Mouse (Mus musculus) kidney, adult 2 months (tissue): ENCODE measurements around the gene Rbms2.

Experiments
- CTCF ChIP-seq: fragments of 200-500 bp; conservative IDR thresholded peaks from 2 replicates; pipeline ENCODE4 v1.5.1; 2011; ENCODE audit warnings: low read depth, mild to moderate bottlenecking, control low read depth, low read length, moderate library complexity, mixed read lengths; ENCODE audit not compliant: insufficient read depth, insufficient read length
- POLR2A ChIP-seq: fragments of 200-500 bp; IDR thresholded peaks from one replicate; pipeline ENCODE4 v1.6.1; 2011; ENCODE audit warnings: low read depth, low read length, control low read depth

DNA sequence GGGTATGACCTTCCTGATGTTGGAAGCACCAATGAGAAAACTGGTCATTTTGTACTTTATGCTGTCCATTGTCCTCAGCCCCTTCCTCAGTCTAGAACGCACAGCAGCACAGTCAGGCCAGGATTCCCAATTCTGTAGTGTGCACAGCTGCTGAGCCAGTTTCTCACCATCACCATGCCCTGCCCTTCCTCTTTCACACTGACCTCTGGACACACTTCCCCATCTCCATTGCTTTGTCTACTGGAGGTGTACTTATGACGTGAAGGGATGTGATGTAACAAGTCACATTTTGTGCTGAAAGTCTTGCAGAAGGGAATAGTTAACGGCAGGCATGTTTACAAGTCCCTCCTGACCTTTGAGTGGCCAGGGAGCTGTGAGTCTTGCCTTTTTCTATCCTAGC, 48.8 kb downstream of the Rbms2 start:
- no peak for TF ChIP-seq CTCF
- TF ChIP-seq POLR2A, result no peak
